Mouse (Mus musculus) heart, embryonic 11.5 days (tissue): Measurements from ENCODE around the gene Ankrd60. TPM values are rescaled to one million over a fixed set of nuclear protein-coding genes. Genes with fewer than 3 reads are reported as not detected.

Source experiments
- ATAC-seq: fragments of 200-750 bp; cut with Nextera tagmentation; replicated peaks from 2 replicates; pipeline ENCODE4 v1.8.0; 2017; ENCODE audit warnings: moderate library complexity; ENCODE audit not compliant: insufficient number of reproducible peaks, low FRiP score, low TSS enrichment
- H3K27ac ChIP-seq: fragments of 300-500 bp; sonication (generic); 2 replicates; pipeline ENCODE4 v1.5.1; 2014; ENCODE audit warnings: mild to moderate bottlenecking, low read depth, low read length
- H3K27me3 ChIP-seq: fragments of 300-500 bp; sonication (generic); 2 replicates; pipeline ENCODE4 v1.6.1; 2014; ENCODE audit warnings: mild to moderate bottlenecking, low read length, mixed read lengths; ENCODE audit not compliant: control insufficient read depth, insufficient read depth
- H3K36me3 ChIP-seq: fragments of 300-500 bp; sonication (generic); 2 replicates; pipeline ENCODE4 v1.6.1; 2014; ENCODE audit warnings: mild to moderate bottlenecking, low read length, moderate library complexity, mixed read lengths; ENCODE audit not compliant: control insufficient read depth, insufficient read depth
- H3K4me1 ChIP-seq: fragments of 300-500 bp; sonication (generic); 2 replicates; pipeline ENCODE4 v1.6.1; 2014; ENCODE audit warnings: low read length; ENCODE audit not compliant: control insufficient read depth, insufficient read depth
- H3K4me2 ChIP-seq: fragments of 300-500 bp; sonication (generic); 2 replicates; pipeline ENCODE4 v1.6.1; 2014; ENCODE audit warnings: mild to moderate bottlenecking, moderate library complexity
- H3K4me3 ChIP-seq: fragments of 300-500 bp; sonication (generic); 2 replicates; pipeline ENCODE4 v1.5.1; 2014; ENCODE audit warnings: low read depth, low read length
- H3K9ac ChIP-seq: fragments of 300-500 bp; sonication (generic); 2 replicates; pipeline ENCODE4 v1.6.1; 2014; ENCODE audit warnings: mild to moderate bottlenecking, low read depth, low read length, moderate library complexity
- H3K9me3 ChIP-seq: fragments of 300-500 bp; sonication (generic); replicated peaks from 2 replicates; pipeline ENCODE4 v1.6.1; 2016; ENCODE audit warnings: low read length; ENCODE audit not compliant: control insufficient read depth
- WGBS: fragments of 180-500 bp; shearing (Covaris S2); extraction: QIAGEN DNeasy Blood & Tissue Kit; methylation state at CpG from one replicate; pipeline ENCODE4 v1.1.7; 2014; ENCODE audit not compliant: insufficient replicate concordance; 5-methylcytosine and 5-hydroxymethylcytosine counted together
- polyA plus RNA-seq: library from polyadenylated mRNA; unstranded; fragments of >200 nt; fragmentation: Nextera tagmentation; extraction: Ambion mirVana; gene quantifications from 2 replicates; pipeline ENCODE4 v1.2.1, GENCODE M21; 2014

Gene Ankrd60
- polyA plus RNA-seq, 1 experiment from 2014 or later: not detected

DNA sequence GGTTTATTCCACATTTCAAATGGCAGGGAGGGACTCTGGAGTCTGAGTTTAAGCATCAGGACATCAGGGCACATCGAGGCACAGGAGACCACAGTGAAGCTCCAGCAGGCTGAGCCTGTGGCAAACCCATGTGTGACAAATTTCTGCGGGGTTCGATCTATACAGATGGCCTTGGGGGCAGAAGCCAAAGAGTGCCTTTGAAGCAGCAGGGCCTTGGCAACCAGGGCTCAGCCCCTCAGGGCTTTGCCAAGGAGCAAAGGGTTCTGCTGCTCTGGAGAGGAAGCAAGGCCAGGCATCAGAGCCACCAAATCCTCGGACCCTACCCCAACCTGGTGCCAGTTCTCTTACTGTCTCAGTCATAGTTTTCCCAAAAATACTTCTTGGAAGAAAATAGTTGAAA is 35.4 kb downstream of the Ankrd60 start:
- WGBS: 78% methylated on average over 4 of the region's 4 CpGs
- Histone ChIP-seq H3K9ac (no peak overlapping the region), H3K4me3 (no peak overlapping the region), H3K9me3 (no peaks in the 10 kb centered on the region), H3K4me1 (peaks cover 11% of the 10 kb centered on the region), H3K4me2 (no peak overlapping the region), H3K27me3 (peaks cover 7% of the 10 kb centered on the region), H3K36me3 (no peaks in the 10 kb centered on the region), H3K27ac (no peak overlapping the region)
- no peak for ATAC-seq

DNA sequence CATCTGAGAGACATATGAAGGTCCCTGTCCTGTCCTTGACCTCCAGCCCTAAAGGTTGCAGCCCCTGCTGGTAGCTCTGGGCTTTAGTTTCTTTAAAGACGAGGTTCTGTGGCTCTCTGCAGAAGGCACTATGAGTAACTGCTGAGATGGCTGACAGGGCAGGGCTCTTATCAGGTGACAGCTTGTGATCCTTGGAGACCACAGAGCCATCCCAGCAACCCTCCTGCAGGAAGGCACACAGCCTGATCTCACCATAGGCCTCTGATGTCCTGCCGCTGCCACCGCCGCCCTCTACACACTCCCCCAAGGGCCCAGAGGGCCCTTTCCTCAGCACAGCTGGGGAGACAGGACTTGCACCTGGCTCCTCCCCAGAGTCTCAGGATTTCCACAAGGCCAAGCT is 36.4 kb downstream of the Ankrd60 start:
- H3K4me1 ChIP-seq: peaks cover 11% of the 10 kb centered on the region
- no peak overlapping the region for H3K4me3 ChIP-seq
- no peak for ATAC-seq
- 20% methylated on average over 4 of the region's 4 CpGs for WGBS
- H3K9me3 ChIP-seq: no peaks in the 10 kb centered on the region
- peaks cover 7% of the 10 kb centered on the region for H3K27me3 ChIP-seq
- H3K4me2 ChIP-seq: no peak overlapping the region
- H3K36me3 ChIP-seq: no peaks in the 10 kb centered on the region
- H3K27ac ChIP-seq: no peak overlapping the region
- no peak overlapping the region for H3K9ac ChIP-seq

DNA sequence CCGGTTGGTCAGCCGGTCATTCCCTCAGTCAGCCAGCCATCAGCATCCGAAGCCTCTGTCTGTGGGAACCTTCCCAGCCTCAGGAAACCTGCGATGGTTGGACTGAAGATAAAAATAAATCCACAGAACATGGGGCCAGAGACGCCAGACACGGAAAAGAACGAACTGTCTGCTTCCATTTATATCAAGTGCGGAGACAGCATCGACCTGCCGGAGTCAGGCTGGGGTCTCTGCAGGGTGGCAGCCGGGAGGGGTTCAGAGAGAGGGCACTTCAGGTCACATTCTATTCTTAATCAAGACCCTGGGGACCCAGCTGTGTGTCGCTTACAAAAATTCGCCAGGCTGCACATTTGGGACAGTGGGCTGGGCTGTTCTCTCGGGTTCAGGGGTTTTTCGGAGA is 38.4 kb downstream of the Ankrd60 start:
- H3K27ac ChIP-seq: no peak overlapping the region
- peaks cover 11% of the 10 kb centered on the region for H3K4me1 ChIP-seq
- H3K9ac ChIP-seq: no peak overlapping the region
- no peak for ATAC-seq
- peak overlapping the region; percentile 16; the same call in 1 of the 2 replicates for H3K4me2 ChIP-seq
- no peaks in the 10 kb centered on the region for H3K36me3 ChIP-seq
- WGBS: 35% methylated on average over 15 of the region's 15 CpGs
- no peak overlapping the region for H3K4me3 ChIP-seq
- H3K9me3 ChIP-seq: no peaks in the 10 kb centered on the region
- H3K27me3 ChIP-seq: no peaks in the 10 kb centered on the region

DNA sequence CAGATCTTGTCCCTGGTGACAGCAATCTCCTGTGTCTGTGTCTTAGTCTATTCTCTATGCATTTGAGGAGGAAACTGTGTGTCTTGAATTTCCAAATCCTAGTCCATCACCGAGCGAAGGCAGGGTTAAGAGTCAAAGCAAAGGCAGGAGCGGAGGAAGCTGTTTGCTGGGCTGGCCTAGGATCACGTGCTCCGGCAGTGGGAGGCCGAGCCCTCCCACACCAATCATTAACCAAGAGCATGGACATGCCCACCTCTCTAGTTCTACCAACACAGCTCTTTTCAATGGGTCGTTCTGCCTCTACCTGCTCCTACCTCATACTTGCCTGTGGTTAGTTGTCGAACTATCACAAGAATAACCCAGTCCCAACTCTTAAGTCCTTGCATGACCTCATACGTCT is 42.3 kb downstream of the Ankrd60 start:
- 82% methylated on average over 9 of the region's 9 CpGs for WGBS
- no peak for ATAC-seq
- H3K9ac ChIP-seq: no peak overlapping the region
- no peak overlapping the region for H3K4me2 ChIP-seq
- H3K9me3 ChIP-seq: no peaks in the 10 kb centered on the region
- no peaks in the 10 kb centered on the region for H3K27me3 ChIP-seq
- no peak overlapping the region for H3K4me3 ChIP-seq
- no peaks in the 10 kb centered on the region for H3K36me3 ChIP-seq
- no peak overlapping the region for H3K27ac ChIP-seq
- peaks cover 11% of the 10 kb centered on the region for H3K4me1 ChIP-seq

DNA sequence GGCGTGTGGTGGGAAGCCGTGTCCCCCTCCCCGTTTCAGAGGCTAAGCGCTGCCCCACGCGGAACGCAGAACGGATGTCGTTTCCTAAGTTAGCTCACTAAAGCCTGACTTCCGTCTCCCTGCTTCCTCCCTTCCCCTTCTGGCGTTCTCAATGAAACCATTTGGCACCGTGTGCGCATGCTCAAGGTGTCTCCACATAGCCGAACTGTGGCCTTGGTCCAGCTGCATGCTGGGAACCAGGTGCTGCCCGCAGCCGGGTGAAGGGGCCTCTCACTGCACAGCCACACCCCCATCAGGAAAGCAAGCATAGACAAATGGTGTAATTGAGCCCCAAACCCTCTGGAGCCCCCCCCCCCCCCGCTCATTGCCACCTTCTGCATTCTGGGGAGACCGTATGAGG is 42.8 kb downstream of the Ankrd60 start:
- Histone ChIP-seq H3K4me2 (no peak overlapping the region), H3K27me3 (no peaks in the 10 kb centered on the region), H3K9me3 (no peaks in the 10 kb centered on the region), H3K4me1 (peaks cover 10% of the 10 kb centered on the region), H3K4me3 (no peak overlapping the region), H3K9ac (no peak overlapping the region), H3K27ac (no peak overlapping the region), H3K36me3 (no peaks in the 10 kb centered on the region)
- 79% methylated on average over 18 of the region's 18 CpGs for whole genome bisulfite sequencing
- ATAC-seq: no peak

DNA sequence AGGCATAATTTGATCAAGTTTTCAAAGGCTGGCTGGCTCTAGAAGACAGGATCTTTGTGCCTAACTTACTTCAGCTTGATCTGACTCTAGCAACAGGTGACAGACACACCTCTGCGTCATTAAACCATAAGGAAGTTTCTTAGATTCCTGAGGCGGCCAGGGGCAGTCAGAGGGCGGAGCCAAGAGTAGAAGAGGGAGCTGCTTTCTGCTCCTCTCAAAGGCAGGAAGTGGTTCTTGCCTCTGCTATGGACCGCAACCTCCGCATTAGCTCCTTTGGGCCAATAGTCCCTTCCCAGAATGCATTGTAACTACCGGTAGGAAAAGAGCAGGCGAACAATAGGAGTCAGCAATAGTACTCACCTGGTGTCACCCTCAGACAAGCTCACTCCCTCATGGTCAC is 43.6 kb downstream of the Ankrd60 start:
- Histone ChIP-seq H3K36me3 (no peaks in the 10 kb centered on the region), H3K27me3 (no peaks in the 10 kb centered on the region), H3K9me3 (no peaks in the 10 kb centered on the region), H3K4me2 (no peak overlapping the region), H3K27ac (no peak overlapping the region), H3K4me3 (no peak overlapping the region), H3K4me1 (peaks cover 2% of the 10 kb centered on the region; the same call in 1 of the 2 replicates), H3K9ac (no peak overlapping the region)
- ATAC-seq: no peak
- WGBS: 69% methylated on average over 7 of the region's 7 CpGs

DNA sequence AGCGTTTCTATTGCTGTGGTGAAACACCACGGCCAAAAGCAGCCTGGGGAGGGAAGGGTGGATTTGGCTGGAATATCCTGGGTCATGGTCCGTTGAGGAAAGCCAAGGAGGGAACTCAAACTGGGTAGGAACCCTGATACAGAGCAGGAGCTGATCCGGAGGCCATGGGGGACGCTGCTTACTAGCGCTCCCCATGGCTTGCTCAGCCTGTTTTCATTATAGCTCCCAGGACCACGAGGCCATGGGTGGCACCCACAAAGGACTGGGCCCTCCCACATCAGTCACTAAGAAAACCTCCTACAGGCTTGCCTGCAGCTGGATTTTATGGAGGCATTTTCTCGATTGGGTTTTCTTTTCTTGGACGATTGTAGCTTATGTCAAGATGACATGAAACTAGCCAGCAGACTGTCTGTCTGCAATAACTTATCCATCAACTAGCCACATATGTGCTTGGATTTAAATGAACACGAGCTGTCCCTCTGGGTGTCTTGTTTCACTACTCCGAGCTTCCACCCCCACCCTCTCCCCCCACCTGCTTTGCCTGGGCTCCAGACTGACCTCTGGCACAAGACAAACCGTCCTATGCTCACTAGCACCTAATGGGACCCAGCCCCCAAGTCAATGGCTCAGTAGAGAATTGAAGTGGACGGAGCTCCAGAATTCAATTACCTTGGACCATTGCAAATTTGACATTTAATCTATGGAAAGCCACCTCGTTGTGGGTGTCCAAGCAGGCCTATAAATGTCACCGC is 45.3 kb downstream of the Ankrd60 start:
- no peaks in the 10 kb centered on the region for H3K36me3 ChIP-seq
- no peak overlapping the region for H3K27ac ChIP-seq
- WGBS: 64% methylated on average over 15 of the region's 15 CpGs
- H3K27me3 ChIP-seq: no peaks in the 10 kb centered on the region
- no peak overlapping the region for H3K4me3 ChIP-seq
- no peak overlapping the region for H3K4me2 ChIP-seq
- H3K9me3 ChIP-seq: no peaks in the 10 kb centered on the region
- no peak overlapping the region for H3K9ac ChIP-seq
- ATAC-seq: no peak
- H3K4me1 ChIP-seq: no peaks in the 10 kb centered on the region

DNA sequence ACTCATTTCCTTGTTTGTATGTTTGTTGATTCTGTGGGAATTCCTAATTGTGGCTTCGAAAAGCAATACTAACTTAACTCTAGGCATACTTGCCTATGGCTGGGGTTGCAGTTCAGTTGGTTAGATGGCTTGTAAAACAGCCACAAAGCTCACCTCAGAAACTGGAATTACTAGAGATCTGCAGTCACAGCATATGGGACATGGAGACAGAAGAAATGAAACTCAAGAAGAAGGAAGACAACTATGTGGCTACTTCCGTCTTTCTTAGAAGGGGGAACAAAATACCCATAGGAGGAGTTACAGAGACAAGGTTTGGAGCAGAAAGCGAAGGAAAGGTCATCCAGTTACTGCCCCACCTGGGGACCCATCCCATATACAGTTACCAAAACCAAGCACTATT is 49.7 kb downstream of the Ankrd60 start:
- H3K36me3 ChIP-seq: no peaks in the 10 kb centered on the region
- H3K4me2 ChIP-seq: no peak overlapping the region
- H3K27ac ChIP-seq: no peak overlapping the region
- no peaks in the 10 kb centered on the region for H3K9me3 ChIP-seq
- WGBS: 77% methylated on average over 3 of the region's 3 CpGs
- no peak overlapping the region for H3K9ac ChIP-seq
- H3K4me3 ChIP-seq: no peak overlapping the region
- no peaks in the 10 kb centered on the region for H3K4me1 ChIP-seq
- ATAC-seq: no peak
- no peaks in the 10 kb centered on the region for H3K27me3 ChIP-seq

DNA sequence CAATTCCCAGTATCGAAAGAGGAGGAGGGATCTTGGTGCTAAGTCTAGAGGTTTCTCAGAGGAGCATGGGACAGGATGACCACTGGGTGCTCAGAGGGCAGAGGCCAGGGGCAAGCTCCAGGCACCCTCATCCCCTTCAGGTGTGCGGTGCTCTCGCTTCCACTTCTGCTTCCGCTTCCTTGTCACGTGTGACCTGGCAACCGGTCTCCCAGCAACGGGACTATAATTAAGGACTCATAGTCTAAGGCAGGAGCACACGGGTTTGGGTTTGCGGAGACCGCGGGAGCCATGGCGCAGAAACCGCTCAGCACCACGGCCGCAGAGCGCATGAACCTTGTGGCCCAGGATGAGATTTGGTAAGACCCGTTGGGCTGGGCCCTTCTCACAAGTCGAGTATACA is 55.8 kb downstream of the Ankrd60 start, which contains the start of gene 1700021F07Rik:
Gene 1700021F07Rik, plus strand, starts transcription at position 211 of the 400 bp plus-strand sequence.
- H3K9me3 ChIP-seq: no peaks in the 10 kb centered on the region
- H3K36me3 ChIP-seq: no peaks in the 10 kb centered on the region
- WGBS: 86% methylated on average over 18 of the region's 18 CpGs
- H3K4me3 ChIP-seq: no peak within 1 kb of the TSS
- no peak within 1 kb of the TSS for H3K27ac ChIP-seq
- H3K9ac ChIP-seq: no peak within 1 kb of the TSS
- no peak within 1 kb of the TSS for H3K4me2 ChIP-seq
- no peak for ATAC-seq
- no peaks in the 10 kb centered on the region for H3K4me1 ChIP-seq
- H3K27me3 ChIP-seq: no peaks in the 10 kb centered on the region; the same call in 1 of the 2 replicates
